Mouse (Mus musculus): ENCODE measurements around the gene Cypt12.

Gene Cypt12

DNA sequence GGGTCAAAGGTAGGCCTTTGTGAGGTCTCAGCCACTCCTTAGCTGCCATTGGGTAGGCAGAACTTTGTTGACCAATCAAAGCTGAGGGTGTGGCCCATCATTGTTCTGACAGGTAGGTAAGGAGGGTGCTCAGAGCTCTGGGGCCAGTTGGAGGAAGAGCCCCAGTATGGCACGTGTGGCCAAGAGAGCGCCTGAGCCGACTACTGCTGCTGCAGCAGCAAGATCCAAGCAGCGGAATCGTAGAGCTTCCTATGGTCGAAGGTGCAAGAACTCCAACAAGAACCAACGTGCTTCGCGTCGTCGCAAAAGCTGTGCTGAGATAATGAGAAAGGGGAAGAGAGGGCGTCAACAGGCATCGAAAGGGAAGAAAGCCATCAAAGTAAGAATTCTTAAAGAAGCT lies at the start of gene Cypt12:
Gene Cypt12 (plus strand): TSS at position 112 of the 400 bp plus-strand sequence.
- no peak for DNase-seq

DNA sequence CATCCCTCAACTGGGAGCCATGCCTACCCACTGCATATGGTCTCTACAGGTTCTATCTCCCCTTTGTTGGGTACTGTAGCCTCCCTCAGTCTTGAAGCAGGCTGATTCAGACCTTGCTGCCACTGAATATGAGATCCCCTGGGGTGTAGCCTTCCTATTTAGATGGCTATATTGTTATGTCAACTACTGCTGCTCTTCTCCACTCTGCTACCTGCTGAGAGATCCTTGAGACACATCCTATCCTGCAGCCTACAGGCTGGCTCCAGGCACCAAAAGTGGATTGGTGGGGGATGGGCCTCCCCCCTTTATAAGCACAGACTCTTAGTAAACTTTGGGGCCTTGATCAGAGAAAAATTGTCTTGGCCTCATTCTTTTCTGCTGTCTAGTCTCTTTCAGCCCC lies 34.4 kb upstream of the Cypt12 start:
- DNase-seq: no peak

DNA sequence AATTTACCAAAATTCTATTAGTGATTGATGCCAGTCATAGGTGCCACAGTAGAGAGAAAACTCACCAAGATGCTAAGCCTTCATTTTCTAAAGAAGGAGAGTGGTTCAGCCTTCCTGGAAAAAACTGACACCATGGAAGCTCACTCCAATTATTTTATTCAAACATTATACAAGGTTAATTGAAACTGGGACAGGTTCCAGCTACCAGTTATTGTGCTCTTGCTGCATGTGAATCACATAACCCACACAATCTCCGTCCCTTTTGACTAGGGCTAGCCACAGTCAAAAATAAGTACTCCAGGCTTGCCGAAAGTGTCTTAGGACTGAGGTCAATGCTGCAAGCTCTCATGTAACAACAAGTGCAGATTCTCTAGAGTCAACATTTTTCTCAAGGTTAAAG lies 8.0 kb upstream of the Cypt12 start:
- DNase-seq: no peak

All from cerebellum, postnatal 14 days (tissue).